Mouse (Mus musculus) kidney, postnatal 10 days (tissue): Measurements from ENCODE around the gene Rnf26.

Experiments
- DNase-seq: peaks from one replicate; pipeline ENCODE4 v3.0.0; 2021; ENCODE audit warnings: mixed read lengths

Gene Rnf26

DNA sequence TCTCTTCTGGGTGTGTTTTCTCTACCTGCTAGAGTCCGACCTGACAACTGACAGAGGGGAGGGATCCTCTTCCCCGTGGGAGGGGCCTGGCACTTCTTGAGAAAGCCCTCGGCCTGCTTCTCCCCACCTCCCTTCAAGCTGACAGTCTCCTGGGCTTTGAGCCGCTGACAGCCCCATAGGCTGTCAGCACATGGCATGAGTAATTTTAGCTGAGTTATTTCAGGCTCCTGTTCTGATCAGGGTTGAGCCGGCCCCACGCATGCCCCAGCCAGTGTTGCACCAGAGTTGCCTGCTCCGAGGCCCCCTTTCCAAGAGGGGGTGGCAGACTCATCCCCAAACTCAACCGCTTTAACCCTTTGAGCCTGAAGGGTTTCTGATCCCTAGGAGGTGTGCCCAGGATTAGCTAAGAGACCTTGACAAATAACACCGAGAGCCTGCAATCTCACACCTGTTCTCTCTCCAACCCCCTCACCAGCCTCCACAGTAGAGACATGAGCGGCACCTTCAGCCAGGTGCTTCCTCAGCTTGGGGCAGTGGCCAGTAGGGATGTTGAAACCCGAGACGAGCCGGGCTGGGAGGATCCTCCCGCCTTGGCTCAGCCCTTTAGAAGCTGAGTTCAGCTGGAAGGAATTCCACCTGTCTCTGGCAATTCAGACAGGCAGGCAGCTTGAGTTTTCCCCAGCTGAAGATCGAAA lies 25.4 kb downstream of the Rnf26 start:
- DNase-seq: peak; percentile 59

GRCm38 (mm10) chr9:44086960-44087359 lies 26.4 kb downstream of the Rnf26 start:
- DNase-seq: peak; percentile 56

DNA sequence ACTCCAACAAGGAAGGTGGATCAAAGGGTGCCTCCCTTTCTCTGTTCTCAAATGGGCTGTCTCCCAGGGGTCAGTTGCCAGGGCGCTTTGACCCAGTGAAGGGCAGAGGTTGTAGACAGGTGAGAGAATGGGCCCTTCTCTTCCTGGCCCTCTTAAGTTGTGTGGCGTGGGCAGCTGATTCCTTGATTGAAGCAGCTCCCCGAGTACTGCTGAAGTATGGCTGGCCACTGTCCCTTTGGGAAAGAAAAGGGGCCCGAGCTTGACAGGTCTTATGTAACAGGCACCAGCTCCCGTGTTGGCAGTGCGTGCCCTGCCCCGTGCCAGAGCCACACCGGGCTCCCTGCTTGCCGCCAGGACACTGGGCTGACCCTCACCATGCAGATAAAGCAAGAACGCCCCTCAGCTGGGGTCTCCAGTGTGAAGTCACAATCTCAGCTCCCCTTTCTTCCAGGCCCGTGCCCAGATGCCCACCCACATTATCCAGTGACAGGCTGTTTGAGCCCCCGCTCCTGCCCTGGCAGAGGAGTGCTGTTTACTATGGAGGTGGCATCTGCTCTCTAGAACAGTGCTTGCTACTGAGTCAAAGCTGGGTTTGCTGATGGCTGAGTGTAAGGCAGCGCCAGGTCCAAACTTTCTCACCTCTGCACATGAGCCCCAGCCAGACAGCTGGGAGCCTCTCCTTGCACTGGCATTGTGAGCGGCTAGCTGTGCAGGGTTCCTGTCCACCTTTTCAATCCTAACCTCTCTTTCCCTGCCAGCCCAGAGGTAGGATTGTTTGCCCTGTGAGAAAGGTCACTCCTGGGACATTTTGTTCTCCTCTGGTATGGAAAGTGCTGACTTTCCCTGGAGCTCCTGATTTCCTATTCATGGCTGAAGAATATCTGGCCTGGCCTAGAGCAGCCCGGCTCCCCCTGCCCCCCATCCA lies 27.3 kb downstream of the Rnf26 start:
- peak; percentile 57 for DNase-seq

DNA sequence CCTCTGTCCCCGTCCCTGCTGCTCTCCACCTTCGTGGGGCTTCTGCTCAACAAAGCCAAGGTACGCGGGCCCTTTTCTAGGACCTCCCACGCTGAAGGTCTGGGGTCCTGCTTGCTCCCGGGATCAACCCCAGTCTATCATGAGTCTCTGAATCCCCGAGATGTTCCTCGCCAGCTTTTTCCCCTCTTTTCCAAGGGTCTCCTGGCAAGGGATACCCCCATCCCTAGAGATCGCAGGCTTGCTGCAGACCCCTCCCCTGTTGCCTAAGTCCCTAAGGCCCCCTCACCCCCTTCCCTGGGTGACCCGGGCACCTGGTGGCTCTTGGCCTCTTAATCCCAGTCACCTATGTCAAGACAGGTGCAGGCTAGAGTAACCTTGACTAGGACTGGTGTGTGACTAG lies 28.0 kb downstream of the Rnf26 start:
- peak; percentile 28 for DNase-seq

DNA sequence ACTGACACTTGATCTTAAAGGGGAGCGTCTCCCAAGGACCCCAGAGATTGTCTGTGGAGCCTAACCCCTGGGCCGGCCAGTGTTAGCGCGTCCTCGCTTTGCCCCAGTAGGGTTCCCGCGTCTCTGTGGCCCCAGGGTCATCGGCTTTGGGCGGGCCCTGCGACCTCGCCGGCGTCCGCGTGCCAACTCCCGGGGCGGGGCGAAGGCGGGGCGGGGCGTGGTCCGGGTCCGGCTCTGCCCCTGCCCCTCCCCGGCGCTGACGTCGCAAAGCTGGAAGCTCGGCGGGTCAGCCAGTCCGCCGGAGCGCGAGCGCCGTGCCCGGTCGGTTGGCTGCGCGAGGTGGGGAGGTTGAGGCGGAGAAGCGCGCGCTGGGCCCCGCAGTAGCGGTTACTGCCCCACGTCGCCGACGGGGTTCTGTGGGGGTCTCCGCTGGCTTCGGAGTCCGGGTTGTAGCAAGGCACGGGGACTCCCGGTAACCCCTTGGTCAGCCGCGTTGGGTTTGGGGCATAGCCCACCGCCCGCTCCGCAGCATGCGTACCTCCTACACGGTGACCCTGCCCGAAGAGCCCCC lies 28.6 kb downstream of the Rnf26 start:
- peak; percentile 99 for DNase-seq

DNA sequence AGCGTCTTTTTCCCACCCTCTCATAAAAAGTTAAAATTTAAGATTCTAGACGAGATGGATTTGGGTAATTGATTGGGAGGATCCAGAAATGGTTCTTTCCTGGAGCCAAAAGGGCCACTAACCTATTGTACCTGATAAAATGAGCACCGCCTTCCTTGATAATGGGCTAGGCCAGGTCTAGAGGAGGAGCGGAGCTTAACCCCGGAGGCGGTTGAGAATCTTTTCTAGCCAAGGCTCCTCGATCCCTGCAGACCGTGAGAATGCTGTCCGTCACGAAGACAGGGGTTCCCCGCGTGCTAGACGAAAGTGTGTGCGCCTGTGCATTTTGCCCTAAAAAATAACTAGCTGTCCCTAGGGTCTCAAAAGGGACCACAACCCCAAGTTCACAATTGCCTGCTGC lies 29.1 kb downstream of the Rnf26 start:
- DNase-seq: no peak

GRCm38 (mm10) chr9:44083392-44084121 lies 29.8 kb downstream of the Rnf26 start:
- DNase-seq: peak; percentile 72

- DNase-seq: no peak
Measured at GRCm38 (mm10) chr9:44082266-44082665, 31.1 kb downstream of the Rnf26 start.

DNA sequence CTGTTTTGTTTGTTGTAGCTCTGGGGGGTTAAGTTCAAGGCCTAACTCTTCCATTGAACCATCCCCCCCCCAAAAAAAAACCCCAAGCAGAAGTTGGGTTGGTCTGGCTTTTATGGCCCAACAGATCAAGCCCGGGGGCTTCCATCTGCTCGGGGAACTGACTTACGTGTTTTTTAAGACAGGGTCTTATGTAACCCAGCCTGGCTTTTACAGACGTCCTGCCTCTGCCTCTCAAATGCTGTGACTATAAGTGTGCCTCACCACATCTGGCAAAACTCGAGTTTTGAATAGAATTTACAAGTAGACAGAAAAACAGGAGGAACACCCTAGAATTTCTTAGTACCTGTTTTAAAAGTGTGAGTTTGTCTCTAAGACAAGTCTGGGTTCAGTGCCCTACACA lies 31.7 kb downstream of the Rnf26 start:
- DNase-seq: no peak

GRCm38 (mm10) chr9:44080953-44081352 lies 32.4 kb downstream of the Rnf26 start:
- DNase-seq: peak; percentile 65

DNA sequence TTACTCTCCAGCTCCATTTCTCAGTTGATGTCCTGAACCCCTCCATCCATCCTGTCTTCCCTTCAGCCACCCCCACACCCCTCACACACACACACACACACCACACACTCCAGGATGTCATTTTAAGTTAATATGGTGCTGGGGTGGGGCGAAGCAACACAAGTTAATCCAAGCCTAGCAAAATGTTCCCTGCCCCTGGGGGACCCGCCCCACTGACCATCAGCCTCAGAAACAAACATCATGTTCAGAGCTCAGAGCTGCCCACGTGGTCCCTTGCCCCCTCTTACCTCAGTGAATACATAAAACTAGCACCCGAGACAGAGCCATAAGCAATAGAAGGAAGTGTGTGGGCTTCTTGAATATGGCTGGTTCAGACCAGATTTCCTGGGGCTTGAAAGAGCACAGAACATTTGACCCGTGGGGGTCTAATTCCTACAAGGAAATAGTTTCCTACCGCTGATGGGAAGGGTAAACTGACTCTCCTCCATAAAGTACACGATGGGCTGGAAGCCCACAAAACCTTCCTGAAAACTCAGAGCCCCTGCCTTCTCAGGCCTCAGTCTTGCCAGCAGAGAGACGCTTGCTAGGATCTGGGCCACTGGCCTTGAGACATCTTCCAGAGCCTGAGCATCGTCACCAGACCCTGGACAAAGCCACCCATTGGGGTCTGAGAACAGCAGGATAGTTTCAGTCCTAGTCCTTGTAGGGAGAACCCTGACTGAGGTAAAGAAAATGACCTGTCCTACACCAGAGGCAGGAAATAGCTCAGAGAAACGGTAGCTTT lies 33.1 kb downstream of the Rnf26 start:
- peak; percentile 76 for DNase-seq

GRCm38 (mm10) chr9:44078955-44079756 lies 34.2 kb downstream of the Rnf26 start:
- DNase-seq: peak; percentile 90

GRCm38 (mm10) chr9:44078136-44078797 lies 35.0 kb downstream of the Rnf26 start:
- DNase-seq: no peak

GRCm38 (mm10) chr9:44077266-44077910 lies 35.9 kb downstream of the Rnf26 start:
- DNase-seq: no peak

GRCm38 (mm10) chr9:44076764-44077120 lies 36.6 kb downstream of the Rnf26 start:
- peak; percentile 81 for DNase-seq

DNA sequence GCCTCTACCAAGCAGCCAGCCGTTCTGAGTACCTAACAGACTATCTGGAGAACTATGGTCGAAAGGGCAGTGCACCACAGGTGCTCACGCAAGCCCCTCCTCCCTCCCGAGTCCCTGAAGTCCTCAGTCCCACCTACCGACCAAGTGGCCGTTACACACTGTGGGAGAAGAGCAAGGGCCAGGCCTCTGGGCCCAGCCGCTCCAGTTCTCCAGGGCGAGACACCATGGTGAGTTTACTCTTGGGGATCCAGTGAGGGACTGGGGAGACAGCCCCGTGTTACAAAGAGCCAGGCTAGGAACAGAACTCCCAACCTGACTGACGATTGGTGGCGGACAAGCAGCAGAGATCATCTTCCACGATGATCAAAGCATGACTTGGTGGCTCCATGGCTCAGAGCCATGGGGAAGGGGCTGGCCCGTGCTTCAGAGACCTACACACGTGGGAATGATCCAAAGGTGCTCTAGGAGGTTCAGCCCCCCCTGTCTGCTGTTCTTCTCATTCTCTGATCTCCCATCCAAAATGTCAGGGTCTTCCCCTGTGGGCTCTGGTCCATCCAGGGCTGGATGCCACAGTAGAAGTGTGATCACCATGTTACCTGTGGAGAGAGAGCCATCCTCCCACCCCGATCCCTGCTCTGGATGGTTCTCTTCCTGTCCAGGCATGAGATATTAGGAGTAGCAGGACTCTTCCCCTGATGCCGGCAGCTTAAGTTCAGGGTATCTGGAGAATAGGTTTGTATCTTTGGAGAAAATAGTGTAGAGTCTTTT lies 37.1 kb downstream of the Rnf26 start:
- DNase-seq: peak; percentile 22

- peak; percentile 44 for DNase-seq
Measured at GRCm38 (mm10) chr9:44075276-44075995, 37.9 kb downstream of the Rnf26 start.

DNA sequence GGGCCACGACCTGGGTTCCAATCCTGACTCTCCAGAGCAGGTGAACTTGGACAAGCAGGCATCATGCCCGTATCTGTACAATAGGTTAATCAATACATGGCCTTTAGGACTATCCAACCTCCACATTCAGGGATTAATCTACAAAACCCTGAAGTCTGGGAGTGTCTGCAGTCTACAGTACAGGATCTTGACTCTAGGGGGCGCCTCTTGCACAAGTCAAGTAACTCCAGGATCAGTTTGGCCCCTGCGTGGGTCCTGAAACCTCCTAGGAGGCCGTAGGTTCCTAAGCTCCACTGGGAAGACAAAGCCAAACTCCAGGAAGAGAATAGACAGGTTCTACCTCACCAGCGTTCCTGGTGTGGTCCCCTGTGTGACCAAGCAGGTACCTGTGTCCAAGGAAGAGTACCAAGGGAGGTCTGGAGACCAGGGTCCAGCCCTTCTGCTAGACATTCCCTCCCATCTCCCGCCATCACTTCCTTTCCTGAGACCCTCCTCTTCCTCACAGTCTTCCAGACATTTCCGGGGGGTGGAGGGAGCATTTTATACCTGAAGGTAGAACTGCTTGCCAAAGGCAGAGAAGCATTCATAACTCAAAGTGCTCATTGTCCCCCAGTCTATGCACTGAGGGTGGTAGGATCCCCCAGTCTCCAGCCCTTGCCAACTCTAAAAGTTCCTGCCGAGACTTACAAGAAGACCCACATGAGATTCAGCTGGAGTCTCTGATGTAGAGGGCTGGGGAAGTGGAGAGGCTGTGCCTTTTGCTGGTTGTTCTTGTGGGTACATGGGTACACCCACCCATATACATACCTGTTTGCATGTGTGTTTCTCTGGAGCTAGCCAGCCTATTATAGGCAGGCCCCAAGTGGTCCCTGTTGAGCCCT lies 38.7 kb downstream of the Rnf26 start:
- peak; percentile 63 for DNase-seq
